Mouse (Mus musculus) yolk sac, embryonic 10.5 days (tissue): ENCODE measurements around the gene Dnah2.
A peak's percentile ranks its signal among the peaks of the same experiment; 100 is the strongest.
"Not testable (repeated sequence)": the region's sequence is repeated elsewhere in the genome, so short reads cannot be mapped to it uniquely, and the experiment has no call there.

Source experiments
- DNase-seq: peaks from one replicate; pipeline ENCODE4 v3.0.0-alpha.2; 2017; ENCODE audit warnings: low spot score

Gene Dnah2

DNA sequence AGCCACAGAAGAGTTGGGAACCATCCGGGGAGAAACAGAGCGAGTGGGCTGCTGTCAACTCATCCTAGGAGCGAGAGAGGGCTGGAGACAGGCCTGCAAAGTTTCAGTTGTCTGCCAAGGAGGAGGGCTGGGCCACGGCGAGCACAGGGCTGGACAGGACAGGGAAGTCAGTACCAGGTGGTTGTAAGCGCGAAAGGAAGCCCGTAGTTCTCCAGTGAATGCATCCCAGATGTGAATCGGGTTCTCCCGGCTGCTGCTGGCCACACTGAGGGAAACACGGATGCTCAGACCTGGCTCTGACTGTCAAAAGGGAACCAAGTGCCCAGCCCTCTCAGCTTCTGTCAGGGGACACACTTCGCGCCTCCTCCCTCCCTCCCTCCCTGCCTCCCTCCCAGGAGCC, 14.5 kb upstream of the Dnah2 start:
- DNase-seq, result no peak

DNA sequence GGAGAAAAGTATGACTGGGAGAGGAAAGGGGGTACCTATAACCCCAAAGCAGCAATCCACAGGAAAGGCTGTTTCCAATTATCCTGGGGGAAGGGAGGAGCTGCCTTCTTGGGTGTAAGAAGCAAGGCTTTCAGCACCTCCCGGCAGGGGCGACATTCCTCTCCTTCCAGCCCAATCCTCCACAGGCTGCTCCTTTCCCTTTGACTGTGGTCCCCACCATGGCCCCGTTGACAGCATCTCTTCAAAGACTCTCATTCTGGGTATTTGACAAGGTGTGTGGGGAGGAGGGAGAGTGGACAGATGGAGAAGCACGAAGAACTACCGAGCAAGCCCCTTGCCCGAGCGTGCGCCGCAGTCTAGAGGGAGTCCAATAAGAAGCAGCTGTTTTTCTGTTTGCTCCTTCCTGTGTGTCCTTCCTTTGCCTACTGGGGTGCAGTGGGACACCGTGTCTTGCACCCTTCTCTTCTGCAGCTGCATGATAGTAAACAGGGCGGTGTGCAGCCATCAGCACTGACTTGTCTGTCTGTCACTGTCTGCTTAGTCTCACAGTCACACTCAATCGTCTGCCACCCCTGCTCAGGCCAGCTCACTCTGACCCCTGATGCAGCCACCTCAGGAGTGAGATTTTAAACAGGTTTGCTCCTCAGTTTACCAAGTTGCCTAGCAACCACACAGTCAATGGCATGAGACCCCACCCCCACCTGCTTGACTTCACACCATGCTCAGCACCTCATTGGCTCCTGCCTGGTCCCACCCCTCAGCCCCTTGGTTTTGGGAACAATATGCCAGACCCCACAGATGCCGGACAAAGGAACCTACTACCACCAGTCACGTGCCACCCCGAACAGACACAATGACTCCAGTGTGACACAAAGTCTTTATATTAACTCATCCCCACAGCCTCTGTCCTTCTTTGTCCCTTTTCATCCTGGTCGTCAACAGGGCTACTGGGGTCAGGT, 12.3 kb upstream of the Dnah2 start:
- DNase-seq, result no peak

DNA sequence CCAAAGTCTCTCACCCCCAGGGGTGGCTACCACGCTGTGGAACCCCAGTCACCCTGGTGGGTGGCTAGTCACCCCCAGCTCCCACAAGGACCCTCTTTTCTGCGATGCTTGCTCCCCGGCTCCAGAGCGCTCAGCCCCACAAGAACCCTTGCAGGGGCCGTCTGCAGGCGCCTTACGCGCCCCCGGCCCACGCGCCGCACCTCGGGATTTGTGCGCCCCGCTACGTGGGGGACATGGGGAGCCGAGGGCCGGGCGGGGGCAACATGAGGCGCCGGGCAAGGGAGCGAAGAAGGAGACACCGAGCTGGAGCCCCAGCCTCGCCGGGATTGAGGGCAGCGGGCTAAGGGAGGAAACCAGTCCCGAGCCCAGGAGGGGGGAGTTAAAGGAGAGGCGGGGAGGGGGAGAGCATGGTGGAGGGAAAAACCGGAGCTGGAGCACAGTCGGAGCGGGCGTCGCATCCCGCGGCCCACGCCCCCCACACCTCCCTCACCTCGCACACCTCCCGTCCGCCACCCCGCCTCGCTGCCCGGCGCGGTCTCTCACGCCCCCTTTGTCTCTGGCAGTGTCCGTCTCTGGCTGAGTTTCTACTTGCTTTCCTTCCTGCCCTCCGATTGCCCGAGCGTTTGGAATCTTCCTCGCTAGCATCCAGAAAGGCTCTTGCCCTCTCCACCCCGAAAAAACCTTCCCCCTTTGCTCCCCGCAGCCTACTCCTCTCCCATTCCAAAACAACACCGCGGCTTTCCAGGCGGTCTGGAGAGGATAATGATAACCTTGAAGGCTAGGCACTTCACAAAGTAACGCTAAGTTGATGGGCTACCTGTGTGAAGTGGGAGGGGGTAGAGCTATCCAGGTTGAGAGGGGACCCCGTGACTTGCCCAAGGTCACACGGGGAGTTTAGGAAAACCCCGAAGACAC, 11.2 kb upstream of the Dnah2 start, which contains the start of gene Efnb3:
Gene Efnb3, minus strand, starts transcription at position 355 of the 915 bp plus-strand sequence.
- DNase-seq, result peak; percentile 66

DNA sequence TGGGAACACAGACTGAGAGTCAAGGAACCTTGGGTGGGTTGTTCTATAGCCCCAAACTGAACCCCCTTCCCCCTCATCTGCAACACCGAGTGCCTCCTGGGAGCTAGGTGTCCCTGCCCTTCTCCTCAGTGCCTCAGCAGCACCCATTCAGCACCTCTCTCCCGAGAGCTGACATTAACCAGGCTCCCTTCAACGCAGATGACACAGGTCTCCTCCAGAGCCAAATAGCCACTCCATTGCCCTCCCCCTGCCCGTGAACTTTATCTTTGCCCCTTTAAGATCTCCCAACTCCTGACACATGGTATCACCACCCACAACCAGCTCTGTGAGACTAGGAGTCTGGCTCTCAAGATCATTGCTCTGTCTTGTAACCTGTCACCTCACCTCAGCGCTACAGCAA, 10.3 kb upstream of the Dnah2 start:
- no peak for DNase-seq

DNA sequence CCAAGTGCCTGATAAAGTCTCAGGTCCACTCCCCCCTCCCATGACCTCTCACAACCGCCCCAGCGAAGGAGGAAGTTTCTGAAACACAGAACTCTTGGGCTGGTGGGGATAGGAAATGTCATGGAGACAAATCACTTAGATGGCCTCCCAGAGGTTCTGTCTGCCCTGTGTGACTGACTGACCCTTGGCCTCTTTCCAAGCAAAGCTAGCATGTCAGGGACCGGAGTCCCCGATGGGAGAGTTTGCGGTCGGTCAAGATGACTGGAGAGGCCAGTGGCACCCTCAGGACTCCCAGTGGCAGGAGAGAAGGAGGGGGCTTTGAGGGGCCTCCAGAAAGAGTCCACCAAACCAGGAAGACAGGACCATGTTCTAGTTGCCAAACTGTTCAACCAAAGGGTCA, 9.8 kb upstream of the Dnah2 start:
- DNase-seq, result no peak

DNA sequence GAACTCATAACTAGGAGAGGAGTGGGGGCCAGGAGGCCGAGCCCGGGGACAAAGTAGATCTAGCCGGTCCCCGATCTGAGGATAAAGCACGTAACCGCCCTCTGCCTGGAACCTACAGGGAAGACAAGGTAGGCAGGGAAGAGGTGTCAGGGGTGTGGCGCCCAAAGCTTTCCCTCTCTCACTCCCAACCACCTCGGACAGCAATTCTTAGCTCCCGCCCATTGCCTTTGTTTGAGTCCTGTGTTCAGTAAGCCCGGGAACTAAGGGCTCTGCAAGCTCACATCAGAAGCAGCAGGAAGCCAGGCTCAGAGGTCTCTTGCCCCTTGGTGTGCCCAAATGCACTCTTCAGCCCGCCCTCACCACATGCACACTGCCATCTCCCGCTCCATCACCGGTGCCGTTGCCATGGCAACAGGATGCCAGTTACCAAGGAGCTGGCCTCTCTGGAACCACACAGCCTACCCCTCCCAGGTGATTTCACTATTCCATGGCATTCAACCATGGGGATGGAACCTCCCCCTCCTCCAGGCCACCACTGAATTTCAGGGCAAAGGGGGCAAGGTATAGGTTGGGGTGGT, 8.6 kb upstream of the Dnah2 start:
- DNase-seq, result no peak

DNA sequence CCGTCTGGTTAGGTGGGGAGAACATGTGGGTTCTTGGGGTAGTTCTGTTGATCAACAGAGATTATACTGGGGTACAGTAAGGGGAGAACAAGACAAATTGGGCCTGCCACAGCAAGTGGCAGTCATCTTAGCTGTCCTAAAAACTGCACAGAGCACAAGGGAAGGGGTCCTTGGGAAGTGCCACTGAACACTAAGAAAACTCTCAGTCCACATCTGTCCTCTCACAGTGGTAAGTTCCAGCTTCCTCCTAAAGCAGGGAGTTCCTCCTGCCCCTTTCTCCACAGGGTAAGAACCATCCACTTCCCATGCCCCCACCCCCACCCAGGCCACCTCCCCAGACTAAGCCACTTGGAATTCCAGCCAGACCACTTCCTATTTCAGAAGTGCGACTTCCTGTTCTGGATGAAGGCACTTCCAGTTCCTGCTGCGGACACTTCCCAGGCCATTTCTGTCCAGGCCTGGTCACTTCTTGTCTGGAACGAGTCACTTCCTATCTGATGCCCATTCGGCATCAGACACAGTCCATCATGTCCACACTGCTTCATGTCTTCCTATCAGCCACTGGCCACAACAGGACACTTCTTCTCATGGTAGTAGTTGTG, 5.7 kb upstream of the Dnah2 start:
- DNase-seq, result no peak

DNA sequence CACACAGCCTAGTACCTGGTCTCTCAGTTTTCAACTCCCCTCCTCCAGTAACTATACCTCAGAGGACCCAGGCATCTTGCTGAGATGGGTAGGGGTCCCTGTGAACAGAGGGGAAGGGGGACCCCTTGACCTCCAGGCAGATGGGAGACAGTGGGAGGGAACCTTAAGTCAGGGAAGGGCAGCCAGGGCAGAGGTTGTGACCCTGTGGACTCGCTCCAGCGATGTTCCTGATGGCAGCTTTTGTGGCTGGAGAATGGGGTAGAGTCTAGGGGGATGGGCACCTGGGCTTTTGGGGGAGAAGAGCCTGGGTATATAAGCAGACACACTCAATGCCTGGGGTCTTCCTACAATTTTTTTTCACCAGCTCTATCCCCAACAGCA, 4.4 kb upstream of the Dnah2 start:
- no peak for DNase-seq

DNA sequence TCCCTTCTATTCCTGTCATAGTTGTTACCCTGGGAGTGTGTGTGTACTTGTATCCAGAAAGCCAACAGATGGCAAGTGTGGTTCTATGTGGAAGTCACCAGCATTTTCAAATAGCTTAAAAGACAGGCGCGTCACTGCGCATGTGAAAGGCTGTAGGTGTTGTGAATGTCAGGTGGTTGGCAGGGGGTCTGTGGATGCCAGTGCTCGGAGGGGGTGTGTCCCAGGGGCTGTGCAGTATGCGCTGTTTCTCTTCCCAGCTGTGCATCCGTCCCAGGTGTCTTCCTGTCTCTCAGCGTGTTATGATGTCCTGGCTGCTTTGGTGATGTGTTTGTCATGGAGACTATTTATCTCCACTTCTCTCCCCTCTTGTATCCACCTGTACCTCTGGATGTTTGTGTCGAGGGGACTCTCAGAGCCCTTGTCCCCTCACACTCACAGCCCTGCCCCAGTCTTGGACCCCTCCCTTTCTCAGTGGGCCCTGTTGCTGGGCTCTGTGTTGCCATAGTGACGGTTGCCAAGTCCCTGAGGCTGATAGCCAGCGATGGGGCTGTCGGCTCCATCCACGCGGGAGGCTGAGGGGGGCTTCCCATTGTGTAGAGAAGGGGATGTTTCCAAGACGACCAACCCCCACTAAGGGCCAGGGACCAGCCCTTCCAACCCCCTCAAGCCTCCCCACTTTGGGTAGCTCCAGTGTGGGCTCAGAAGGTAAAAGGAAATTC, 3.9 kb upstream of the Dnah2 start:
- DNase-seq, result no peak

DNA sequence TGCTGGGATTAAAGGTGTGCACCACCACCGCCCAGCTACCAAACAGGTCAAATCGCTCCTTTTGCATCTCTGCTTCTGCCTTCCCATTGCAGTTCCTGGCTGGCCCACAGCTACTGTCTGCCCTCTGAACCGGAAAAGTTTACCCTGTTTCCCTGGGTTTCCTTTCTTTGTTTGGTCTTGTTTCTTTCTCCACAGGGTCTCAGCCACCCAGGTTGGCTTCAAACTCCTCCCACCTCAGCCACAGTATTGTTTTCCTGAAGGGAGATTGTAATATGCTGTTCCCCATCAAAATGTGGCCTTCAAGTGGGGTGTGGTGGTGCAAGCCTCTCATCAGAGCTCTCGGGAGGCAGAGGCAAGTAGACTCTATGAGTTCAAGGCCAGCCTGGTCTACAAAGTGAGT, 2.4 kb upstream of the Dnah2 start:
- no peak for DNase-seq

DNA sequence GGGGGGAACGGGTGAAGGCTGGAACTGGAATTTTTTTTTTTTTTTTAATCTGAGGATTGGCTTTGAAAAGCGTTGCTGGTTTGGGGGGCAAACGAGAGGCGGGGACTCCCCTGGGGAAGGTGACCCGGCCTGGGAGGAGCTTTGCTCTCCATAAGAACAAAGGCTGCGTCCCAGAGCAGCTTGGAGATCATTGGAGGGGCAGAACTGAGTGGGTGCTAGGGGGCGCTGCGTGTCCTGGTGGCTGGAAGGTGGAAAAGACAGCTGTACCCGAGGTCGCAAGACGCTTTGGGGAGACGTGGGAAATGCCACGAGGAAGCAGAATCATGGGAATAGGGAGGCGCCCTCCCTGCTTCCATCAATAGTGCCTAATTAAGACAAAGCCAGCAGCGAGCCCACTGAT, 1.8 kb downstream of the Dnah2 start:
- no peak for DNase-seq

DNA sequence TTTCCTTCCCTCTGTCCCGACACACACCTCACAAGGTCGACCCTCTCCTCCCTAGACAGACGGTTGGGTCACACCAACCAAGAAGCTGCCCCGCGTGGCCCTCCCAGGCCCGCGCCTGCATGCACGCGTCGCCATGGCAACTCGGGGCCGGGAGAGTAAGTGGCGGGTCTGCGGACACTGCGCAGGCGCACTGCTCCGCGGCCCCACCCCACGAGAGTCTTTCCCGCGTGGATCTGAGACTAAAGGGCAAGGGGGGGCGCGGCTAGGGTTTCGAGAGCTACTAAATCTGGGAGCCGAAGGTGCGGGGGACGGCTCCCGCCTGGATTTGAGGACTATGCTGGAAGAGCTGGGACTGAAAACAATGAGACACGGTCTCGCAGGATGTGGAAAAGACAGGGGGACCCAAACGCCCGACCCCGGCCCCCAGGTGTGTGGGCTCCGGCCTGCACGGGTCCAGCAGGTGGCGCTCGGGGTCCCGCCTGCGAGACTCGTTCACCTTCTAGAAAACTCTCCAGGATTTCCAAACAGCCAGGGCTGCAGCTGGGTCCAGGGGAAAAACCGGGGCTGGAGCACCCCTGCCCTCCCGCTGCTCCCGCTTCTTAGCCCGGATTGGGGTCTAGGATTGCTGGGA, 2.4 kb downstream of the Dnah2 start:
- peak; percentile 78 for DNase-seq

DNA sequence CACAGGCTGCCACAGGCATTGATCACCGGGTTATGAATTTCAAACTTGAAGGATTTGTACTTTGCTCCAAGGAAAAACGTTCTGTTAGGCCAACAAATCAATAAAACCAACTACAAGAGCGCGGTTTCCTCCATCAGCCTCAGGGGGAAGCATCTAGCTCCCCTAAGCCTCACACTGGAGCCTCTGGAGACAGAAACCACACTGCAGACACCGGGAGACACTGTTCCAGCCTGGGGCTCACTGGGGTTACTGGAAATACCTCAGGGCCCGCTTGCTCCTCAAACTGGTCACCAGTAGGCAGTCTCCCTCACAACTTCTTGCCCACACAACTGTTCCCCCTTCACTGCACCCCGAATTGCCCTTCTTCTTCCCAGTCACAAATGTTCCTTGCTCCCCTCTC, 3.0 kb downstream of the Dnah2 start:
- no peak for DNase-seq

DNA sequence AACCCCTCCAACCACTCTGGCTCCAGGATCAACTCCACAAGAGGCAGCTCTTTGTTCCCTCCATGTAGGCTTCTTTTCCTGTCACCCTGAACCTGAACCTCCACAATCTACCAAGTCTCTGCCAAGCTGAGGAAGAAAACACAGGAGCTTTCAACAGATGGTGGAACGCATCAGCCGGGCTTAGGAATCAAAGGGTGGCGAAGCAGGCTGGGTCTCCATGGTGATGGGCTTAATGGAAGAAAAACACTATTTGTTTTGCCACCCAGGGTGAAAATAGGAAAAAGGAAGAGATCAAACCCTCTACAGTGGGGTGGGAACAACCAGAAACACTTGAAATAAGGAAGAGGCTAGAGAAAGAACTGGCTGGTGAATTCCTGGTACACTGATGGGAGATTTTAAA, 5.3 kb downstream of the Dnah2 start:
- DNase-seq, result no peak

DNA sequence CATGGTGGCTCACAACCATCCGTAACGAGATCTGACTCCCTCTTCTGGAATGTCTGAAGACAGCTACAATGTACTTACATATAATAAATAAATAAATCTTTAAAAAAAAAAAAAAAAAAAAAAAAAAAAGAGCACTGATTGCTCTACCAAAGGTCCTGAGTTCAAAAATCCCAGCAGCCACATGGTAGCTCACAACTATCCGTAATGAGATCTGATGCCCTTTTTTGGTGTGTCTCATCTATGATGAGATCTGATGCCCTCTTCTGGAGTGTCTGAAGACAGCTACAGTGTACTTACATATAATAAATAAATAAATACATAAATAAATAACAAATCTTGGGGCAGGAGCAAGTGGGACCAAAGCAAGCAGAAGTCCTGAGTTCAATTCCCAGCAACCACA, 7.2 kb downstream of the Dnah2 start:
- DNase-seq, result not testable (repeated sequence)

DNA sequence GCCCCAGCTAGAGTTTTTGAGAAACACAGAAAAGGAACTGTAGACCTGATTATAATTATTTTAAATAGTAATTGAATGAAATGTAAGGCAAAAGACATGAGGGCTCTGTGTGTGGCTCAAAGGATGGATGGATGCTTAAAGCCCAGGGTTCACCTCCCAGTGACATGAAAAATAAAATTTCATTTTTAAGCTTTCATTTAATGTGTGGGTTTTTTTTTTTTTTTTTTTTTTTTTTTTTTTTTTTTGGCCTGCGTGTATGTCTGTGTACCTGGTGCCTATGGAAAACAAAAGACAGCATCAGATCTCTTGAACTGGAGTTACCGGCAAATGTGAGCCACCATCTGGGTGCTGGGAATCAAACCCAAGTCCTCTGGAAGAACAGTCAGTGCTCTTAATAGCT, 8.2 kb downstream of the Dnah2 start:
- no peak for DNase-seq

DNA sequence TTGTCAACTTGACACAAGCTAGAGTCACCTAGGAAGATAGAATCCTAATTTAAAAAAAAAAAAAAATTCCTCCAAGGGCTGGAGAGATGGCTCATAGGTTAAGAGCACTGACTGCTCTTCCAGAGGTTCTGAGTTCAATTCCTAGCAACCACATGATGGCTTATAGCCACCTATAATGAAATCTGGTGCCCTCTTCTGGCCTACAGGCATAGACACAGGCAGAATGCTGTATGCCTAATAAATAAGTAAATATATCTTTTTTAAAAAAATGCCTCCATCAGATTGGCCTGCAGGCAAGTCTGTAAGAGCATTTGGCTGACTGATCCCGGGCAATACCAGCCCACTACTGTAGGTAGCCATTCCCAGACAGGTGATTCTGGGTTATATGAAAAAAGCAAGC, 13.9 kb downstream of the Dnah2 start:
- no peak for DNase-seq

DNA sequence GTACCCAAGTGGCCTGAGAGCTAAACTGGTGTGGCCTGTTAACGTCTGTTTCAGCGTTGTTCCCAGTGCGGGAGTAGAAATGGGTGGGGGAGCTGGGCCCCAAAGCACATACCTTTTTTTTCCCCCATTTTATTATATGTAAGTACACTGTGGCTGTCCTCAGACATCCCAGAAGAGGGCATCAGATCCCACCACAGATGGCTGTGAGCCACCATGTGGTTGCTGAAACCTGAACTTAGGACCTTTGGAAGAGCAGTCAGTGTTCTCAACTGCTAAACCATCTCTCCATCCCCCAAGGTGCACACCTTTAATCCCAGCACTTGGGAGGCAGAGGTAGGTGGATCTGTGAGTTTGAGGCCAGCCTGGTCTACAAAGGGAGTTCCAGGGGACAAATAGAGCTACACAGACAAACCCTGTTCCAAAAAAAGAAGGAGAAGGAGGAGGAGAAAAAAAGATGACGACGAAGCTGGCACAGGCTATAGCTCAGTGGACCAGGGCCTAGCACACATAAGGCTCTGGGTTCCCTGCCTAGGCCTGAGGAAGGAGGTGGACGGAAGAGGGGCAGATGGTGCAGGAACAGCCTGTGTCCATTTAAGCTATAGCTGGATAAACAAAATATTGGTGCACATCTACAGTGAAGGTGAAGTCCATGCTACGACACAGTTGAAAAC, 16.3 kb downstream of the Dnah2 start:
- peak; percentile 27 for DNase-seq

DNA sequence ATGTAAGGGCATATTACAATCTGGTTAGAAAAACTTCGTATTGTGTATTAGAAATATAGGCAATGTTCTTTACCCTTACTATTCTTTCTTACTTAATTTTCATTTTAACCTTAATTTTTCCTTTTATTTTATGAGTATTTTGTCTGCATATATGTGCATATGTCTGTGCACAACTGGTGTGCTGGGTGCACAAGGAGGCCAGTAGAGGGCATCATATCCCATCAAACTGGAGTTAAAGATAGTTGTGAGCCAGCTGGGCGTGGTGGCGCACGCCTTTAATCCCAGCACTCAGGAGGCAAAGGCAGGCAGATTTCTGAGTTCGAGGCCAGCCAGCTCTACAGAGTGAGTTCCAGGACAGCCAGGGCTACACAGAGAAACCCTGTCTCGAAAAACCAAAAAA, 18.2 kb downstream of the Dnah2 start:
- not testable (repeated sequence) for DNase-seq

DNA sequence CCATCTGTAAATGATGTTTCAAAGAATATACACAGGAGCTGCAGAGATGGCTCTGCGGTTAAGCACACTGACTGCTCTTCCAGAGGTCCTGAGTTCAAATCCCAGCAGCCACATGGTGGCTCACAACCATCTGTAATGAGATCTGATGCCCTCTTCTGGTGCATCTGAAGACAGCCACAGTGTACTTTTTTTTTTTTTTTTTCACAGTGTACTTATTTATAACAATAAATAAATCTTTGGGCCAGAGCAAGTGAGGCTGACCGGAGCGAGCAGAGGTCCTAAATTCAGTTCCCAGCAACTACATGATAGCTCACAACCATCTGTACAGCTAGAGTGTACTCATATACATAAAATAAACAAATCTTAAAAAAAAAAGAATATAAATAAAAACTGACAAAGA, 18.6 kb downstream of the Dnah2 start:
- not testable (repeated sequence) for DNase-seq

DNA sequence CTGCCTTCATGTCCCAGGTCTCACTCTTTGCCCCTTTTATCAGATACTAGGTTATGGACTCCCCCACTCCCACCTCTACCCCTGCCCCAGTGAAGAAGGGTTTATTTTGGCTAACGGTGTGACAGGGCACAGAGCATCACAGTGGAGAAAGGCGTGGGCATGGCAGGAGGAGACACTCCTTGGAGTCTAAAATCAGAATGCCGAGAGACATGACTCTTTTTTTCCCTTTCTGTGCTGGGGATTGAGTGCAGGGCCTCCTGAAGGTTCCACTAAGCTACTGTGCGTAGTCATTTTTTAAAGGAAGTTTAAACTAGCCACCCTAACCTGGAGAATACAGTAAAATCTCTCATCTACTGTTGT, 20.9 kb downstream of the Dnah2 start:
- DNase-seq, result no peak
